Mouse (Mus musculus) kidney, postnatal 14 days (tissue): ENCODE data around the gene Miip.
A peak's percentile ranks its signal among the peaks of the same experiment; 100 is the strongest.
"Not testable (repeated sequence)": the region's sequence is repeated elsewhere in the genome, so short reads cannot be mapped to it uniquely, and the experiment has no call there.

Source experiments
- DNase-seq: peaks from one replicate; pipeline ENCODE4 v3.0.0; 2022; ENCODE audit warnings: mixed read lengths

Gene Miip

DNA sequence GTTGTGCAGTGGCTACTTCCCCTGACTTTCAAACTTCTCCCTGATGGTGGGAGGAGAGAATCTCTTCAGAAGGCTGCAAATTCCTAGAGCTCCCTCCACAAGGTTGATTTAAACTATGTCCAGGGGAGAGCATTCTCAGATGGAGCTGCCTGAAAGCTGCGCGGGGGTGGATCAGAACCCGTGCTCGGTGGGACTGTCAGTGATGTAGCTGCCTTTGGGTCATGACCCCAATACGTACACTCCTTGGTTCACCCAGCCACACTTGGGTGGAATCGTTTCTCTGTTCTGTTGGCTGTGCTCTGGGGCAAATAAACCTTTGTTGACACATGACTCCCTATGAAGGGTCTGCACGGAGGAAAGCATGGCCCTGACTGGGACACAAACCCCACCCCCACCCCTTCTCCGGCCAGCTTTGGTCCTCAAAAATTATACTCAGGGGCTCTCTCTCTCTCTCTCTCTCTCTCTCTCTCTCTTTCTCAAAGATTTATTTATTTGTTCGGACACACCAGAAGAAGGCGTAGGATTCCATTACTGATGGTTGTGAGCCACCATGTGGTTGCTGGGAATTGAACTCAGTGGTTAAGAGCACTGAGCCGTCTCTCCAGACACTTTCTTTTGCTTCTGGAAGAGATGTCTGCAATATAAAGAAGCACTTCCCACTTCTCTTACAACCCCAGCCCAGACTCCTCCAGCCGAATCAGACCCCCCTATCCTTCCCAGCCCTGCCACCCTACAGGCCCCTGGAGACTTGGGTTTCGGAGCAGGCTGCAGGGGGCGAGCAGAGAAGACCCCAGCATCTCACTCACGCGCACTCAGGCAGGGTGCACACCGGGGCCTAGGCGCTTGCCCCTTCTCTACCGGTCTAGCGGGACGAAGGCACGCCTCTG, 810 bp downstream of the Miip start:
- no peak for DNase-seq

DNA sequence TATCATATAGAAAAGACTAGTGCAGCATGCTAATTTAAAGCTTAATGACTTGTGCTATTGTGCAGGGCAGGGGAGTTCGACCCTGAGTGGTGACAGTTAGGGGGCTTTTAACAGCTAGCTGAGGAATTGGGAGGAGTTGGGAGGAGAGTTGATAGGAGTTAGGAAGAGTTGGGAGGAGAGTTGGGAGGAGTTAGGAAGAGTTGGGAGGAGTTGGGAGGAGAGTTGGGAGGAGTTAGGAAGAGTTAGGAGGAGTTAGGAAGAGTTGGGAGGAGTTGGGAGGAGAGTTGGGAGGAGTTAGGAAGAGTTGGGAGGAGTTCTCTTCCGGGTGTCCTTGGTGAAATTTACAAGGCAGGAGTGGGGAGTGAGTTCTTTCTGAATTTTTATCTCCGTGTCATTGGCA, 1.8 kb downstream of the Miip start:
- not testable (repeated sequence) for DNase-seq

DNA sequence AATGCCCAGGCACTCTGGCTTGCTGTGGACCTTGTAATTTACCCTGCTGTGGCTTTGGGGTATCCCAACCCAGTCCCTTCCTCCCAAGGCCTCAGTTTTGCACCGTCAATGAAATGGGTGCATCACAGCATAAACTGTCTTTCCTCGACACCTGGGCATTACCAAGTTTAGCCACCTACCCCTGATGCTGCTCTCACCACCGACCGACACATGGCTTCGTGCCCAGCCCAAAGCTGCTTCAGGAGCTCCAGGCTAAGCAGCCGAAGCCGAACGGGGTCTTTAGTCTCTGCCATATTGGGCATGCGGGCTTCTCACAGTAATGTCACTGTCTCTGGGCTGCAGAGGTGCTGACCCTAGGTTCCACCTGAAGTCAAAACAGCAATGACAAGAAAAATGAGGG, 2.6 kb downstream of the Miip start:
- DNase-seq: no peak

- DNase-seq: no peak
These were observed 3.0 kb downstream of the Miip start for GRCm38 (mm10) chr4:147865651-147866050.

- DNase-seq: no peak
These were observed 6.6 kb downstream of the Miip start for GRCm38 (mm10) chr4:147862051-147862450.

GRCm38 (mm10) chr4:147850776-147851175, 17.8 kb downstream of the Miip start:
- DNase-seq: no peak

DNA sequence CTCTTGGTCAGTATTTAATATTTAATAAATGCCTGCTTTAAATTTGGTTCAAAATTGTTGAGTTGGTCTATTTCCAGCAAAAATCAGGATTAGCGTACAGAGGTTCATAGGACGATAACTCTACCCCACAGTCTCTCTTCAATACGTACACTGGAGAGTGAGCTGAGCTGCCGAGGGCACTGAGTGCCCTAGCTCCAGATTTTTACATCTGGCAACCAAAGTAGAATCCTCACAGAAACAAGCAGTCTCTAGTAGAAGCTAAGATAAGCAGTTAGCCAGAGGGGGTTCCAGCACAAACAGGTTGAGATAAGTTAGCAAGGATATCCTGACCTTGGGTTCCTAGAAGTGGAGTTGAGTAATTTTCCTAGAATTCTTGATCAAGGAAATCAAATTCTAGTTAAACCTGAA, 20.0 kb downstream of the Miip start:
- DNase-seq: no peak

GRCm38 (mm10) chr4:147847614-147848583, 20.7 kb downstream of the Miip start, which contains the start of gene Zfp933:
Gene Zfp933 (minus strand): TSS chr4:147848366.
- peak; percentile 86 for DNase-seq

GRCm38 (mm10) chr4:147842871-147843270, 25.7 kb downstream of the Miip start:
- no peak for DNase-seq

DNA sequence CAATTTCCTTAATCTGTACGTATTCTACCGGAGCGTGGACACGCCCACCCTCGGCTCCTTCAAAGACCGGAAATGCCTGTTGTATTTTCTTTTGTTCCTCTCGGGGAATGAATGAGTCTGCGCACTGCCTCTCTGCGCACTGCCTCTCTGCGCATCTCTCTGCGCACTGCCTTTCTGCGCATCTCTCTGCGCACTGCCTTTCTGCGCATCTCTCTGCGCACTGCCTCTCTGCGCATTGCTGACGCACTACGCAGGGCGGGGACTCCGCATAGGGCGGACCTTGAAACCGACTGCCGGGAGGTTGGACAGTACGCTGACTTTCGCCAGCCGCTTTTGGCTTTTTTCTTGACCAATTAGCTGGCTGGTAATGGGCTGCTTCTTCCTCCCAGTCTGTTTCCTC, 29.3 kb downstream of the Miip start:
- peak; percentile 31 for DNase-seq

DNA sequence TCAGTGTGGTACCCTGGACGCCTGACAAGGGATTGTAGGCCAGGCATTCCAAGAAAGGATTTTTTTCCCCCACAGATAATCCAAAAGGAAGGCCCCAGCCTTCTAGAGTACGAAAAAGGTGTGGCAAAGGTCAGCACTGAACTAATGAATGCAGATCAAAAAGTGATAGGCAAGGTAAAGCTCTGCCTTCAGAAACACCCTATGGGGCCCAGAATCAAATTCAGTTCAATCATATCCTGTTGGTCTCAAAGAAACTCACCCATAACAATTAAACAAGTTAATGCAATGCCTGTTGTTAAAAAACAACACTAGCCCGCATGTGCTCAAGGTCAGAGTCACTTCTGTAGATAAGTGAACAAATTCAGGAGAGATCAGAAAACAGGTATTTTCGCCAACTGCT, 44.2 kb downstream of the Miip start:
- no peak for DNase-seq

DNA sequence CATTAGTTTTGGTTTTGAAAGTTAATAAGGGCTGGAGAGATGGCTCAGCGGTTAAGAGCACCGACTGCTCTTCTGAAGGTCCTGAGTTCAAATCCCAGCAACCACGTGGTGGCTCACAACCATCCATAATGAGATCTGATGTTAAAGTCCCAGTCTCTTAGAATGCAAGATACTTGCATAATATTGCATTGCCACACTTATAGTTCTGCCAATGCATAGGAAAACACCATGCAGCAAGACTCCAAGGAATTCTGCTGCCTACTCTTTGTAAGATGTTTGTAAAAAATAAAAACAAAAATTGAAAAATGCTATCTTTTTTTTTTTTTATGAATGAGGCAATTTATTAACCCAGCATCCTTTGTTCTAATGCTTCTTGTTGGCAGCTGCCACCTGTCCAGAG, 47.2 kb downstream of the Miip start:
- DNase-seq: not testable (repeated sequence)

GRCm38 (mm10) chr4:147819659-147820058, 49.0 kb downstream of the Miip start:
- not testable (repeated sequence) for DNase-seq

DNA sequence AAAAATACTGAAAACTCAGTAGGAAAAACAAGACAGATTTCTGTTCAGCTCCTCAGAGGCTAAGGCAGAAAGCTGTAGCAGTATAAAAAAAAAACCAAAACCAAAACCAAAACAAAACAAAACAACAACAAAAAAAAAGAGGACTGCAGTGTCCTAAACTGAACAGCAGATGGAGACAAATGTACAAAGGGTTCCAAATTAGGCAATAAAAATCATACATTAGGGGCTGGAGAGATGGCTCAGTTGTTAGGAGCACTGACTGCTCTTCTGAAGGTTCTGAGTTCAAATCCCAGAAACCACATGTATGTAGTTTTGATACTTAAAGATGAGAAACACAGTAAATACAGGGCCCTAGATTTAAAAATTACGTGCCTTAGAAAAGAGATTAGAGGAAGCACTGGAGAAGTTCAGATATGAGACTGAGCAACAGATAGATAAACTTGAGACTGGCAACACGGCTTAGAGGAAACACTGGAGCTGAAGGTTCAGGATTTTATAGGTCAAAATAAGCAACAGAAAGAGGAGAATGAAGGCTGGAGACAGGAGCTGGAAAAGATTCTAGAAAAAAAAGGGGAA, 53.9 kb downstream of the Miip start:
- no peak for DNase-seq

DNA sequence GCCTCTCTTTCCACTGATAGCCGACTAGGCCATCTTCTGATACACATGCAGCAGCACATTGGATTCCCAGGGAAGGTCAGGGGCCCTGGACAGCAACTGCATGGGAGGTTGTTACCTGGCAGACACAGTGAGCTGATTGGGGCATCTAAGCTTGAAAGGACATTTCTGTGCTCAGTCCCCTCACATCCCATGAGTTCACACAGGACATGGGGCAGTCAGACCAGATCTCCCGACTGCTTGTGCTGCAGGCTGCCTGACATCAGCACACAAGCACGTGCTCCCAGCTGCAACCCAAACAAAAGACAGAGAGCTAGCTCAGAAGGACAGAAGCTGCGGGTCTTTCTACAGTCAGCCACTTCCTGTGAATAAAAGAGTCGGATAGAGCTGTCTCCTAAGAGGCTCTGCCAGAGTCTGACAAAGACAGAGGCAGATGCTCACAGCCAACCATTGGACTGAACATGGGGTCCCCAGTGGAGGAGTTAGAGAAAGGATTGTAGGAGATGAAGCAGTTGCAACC, 55.3 kb downstream of the Miip start:
- no peak for DNase-seq
